Mouse (Mus musculus) cerebellum, adult 9-10 months (tissue): Measurements from ENCODE around the gene Fcgr2b.
"Not testable (repeated sequence)": the region's sequence is repeated elsewhere in the genome, so short reads cannot be mapped to it uniquely, and the experiment has no call there.

Experiments used
- DNase-seq: peaks from one replicate; pipeline ENCODE4 v3.0.0; 2022

Fcgr2b gene

GRCm38 (mm10) chr1:170976447-170976846 is at the start of gene Fcgr2b:
Gene Fcgr2b (minus strand): TSS chr1:170976547.
- DNase-seq = no peak

- DNase-seq = no peak
Measured at GRCm38 (mm10) chr1:171019311-171019950, 43.1 kb upstream of the Fcgr2b start.

- no peak for DNase-seq
Measured at GRCm38 (mm10) chr1:171018737-171019136, 42.4 kb upstream of the Fcgr2b start, which contains the start of gene Fcgr4. Gene Fcgr4 (plus strand): TSS chr1:171018920.

- DNase-seq = no peak
Measured at GRCm38 (mm10) chr1:171017468-171018158, 41.3 kb upstream of the Fcgr2b start.

- no peak for DNase-seq
Measured at GRCm38 (mm10) chr1:171016676-171017356, 40.5 kb upstream of the Fcgr2b start.

- DNase-seq = no peak
Measured at GRCm38 (mm10) chr1:171011733-171012132, 35.4 kb upstream of the Fcgr2b start.

- DNase-seq = no peak
Measured at GRCm38 (mm10) chr1:171006905-171007304, 30.6 kb upstream of the Fcgr2b start.

GRCm38 (mm10) chr1:171006335-171006734 is 30.0 kb upstream of the Fcgr2b start:
- no peak for DNase-seq

- DNase-seq = no peak
Measured at GRCm38 (mm10) chr1:171005586-171005985, 29.2 kb upstream of the Fcgr2b start.

GRCm38 (mm10) chr1:171005081-171005480 is 28.7 kb upstream of the Fcgr2b start:
- DNase-seq = no peak

- DNase-seq = no peak
Measured at GRCm38 (mm10) chr1:170999811-171000210, 23.5 kb upstream of the Fcgr2b start.

GRCm38 (mm10) chr1:170997756-170998655 is 21.7 kb upstream of the Fcgr2b start:
- no peak for DNase-seq

GRCm38 (mm10) chr1:170996753-170997152 is 20.4 kb upstream of the Fcgr2b start:
- peak; percentile 60 for DNase-seq

GRCm38 (mm10) chr1:170996034-170996433 is 19.7 kb upstream of the Fcgr2b start:
- no peak for DNase-seq

- DNase-seq = peak; percentile 21
Measured at GRCm38 (mm10) chr1:170992550-170992949, 16.2 kb upstream of the Fcgr2b start.

GRCm38 (mm10) chr1:170989656-170990055 is 13.3 kb upstream of the Fcgr2b start:
- no peak for DNase-seq

GRCm38 (mm10) chr1:170985861-170986260 is 9.5 kb upstream of the Fcgr2b start:
- DNase-seq = no peak

GRCm38 (mm10) chr1:170985092-170985491 is 8.7 kb upstream of the Fcgr2b start:
- DNase-seq = no peak

GRCm38 (mm10) chr1:170983066-170983465 is 6.7 kb upstream of the Fcgr2b start:
- no peak for DNase-seq

- no peak for DNase-seq
Measured at GRCm38 (mm10) chr1:170982301-170982700, 6.0 kb upstream of the Fcgr2b start.

GRCm38 (mm10) chr1:170981679-170982078 is 5.3 kb upstream of the Fcgr2b start:
- DNase-seq = not testable (repeated sequence)

GRCm38 (mm10) chr1:170978601-170979000 is 2.3 kb upstream of the Fcgr2b start:
- no peak for DNase-seq

- DNase-seq = no peak
Measured at GRCm38 (mm10) chr1:170975751-170976161, 591 bp downstream of the Fcgr2b start.
